Mouse (Mus musculus): ENCODE results near the gene Cib4. TPM values are rescaled to one million over a fixed set of nuclear protein-coding genes. Genes with fewer than 3 reads are reported as not detected.

Gene Cib4
- total RNA-seq, 2 experiments from 2014 or later = not detected

DNA sequence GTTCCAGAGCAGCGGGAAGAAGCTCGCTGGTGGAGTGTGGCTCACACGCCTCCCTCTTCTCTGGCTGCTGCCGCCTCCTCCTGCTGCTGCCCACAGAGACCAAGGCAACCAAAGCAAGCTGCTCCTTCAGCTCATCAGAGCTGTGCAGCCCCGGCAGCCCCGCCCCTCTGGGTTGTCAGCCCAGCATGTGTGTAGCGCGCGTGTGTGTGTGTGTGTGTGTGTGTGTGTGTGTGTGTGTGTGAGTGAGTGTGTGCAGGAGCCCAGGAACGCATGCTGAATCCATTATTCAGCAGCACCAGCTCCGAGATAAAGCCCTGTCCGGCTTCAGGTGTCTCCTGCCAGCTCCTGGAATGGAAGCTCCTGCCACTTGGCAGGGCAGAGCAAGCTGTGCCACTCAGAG is 83.8 kb downstream of the Cib4 start, which contains the start of gene Otof:
Gene Otof (minus strand): TSS at position 112 of the 400 bp plus-strand sequence.
- intact Hi-C loops (cut with DNase I) = no loop called here
- DNase-seq = peak; percentile 40 to 43

GRCm38 (mm10) chr5:30460155-30460554 is 85.5 kb downstream of the Cib4 start:
- intact Hi-C loops (cut with DNase I) = no loop called here
- DNase-seq = no peak

DNA sequence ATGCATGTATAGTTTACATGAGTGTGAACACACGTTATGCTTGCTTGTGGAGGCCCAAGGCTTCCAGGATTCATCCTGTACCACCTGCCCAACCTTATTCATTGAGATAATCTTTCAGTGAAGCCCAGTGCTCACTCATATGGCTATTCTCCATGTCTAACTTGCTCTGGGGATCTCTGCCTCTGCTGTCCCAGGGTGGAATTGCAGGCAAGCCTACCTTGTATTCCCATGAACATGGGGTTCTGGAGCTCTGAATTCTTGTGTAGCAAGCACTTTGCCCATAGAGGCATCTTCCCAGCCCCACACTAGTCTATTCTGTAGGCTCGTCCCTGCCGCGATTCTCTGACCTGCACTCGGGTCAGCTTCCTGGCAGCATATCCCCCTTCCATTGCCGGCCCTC is 89.6 kb downstream of the Cib4 start:
- intact Hi-C loops (cut with DNase I) = no loop called here
- no peak for DNase-seq

DNA sequence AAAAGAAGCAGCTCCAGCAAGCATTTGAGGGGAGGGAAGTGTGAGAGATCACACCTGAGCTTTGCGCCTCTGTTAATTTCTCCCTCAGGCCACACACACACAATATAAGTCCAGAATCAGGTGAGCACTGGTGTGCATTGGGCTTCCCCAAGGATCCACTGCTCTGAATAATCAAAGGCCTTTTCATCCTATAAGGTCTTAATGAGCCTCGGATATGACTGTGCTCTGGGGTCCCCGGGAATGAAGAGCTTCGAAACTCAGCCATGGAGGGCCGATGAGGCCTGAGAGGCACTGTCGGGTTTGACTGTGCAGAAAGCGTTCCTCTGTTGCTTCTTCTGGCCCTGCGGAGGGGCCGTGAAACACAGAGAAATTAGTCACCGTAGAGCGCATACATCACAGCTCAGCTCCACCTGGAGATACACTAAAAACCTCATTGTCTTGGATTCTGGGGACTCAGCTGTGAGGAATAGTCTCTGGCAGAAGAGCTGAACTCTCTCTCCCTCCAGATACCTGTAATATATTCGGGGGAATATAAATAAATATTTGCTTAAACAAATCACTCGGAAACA is 101.2 kb downstream of the Cib4 start:
- DNase-seq = no peak
- intact Hi-C loops (cut with DNase I) = loop anchor here (5.0 kb wide), 1 partner anchor 33 kb away; no protein-coding TSS in a partner anchor

DNA sequence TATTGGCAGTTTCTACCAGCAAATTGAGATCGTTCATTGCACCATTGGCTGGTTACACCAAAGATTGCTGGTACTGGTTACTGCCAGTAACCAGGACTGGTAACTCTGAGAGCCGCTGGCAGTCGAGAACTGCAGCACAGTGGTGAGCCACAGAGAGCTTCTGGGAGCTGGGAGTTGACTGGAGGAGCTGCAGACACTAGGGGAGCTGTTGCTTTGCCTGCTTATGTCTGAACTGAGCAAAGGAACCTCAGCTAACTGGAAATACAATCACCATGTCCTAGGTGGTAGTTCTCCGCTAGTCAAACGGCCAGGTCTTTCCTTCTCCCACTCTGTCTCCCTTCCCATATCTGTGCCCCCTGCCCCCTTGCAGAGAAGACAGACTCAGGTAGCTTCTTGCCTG is 103.4 kb downstream of the Cib4 start:
- DNase-seq = no peak
- intact Hi-C loops (cut with DNase I) = loop anchor here (5.0 kb wide), 1 partner anchor 35 kb away; no protein-coding TSS in a partner anchor

DNA sequence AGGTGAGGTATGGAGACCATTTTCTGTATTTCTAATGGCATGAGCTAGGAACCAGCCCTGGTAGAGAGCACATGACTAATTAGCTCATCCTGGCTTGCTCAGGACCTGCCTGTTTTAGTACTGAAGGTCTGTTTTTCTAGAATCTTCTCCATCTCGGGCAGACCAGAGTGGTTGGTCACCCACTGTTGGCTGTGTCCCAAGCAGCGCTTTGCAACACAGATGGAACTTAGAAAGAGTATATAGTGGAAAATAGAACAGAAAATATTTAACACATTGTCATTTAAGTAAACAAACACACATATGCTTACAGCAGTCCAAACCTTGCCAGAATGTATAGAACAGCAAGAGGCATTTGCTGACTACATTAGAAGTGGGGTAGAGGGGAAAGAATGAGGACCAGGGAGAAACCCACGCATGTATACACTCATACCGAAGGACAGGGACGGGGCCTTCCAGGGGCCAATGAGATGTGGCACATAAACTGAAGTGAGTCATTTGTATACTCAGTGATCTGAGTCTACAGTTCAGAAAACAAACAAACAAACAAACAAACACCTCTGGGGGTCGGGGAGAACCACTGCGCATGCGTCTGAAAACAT is 105.2 kb downstream of the Cib4 start:
- DNase-seq = no peak

DNA sequence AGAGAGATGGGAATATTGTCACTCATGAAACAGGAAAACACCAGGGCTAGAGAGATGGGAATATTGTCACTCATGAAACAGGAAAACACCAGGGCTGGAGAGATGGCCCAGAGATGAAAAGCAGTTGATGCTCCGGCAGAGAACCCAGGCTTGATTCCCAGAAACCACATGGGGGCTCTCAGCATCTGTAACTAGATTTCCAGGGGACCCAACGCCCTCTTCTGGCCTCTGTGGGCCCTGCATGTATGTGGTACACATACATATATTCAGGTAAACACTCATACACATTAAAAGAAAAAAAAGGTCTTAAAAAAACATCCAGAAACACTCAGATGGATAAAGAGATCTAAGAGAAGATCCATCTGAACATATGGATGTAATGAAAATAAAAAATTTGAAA is 106.7 kb downstream of the Cib4 start:
- intact Hi-C loops (cut with DNase I) = no loop called here
- no peak for DNase-seq

More for the DNA sequence above, 105.2 kb downstream of the Cib4 start:
- intact Hi-C loops (cut with DNase I) = loop anchor here (5.0 kb wide), 1 partner anchor 37 kb away; no protein-coding TSS in a partner anchor

Other genes with a start within 250 kb of the Cib4 start
- gene Otof, start 83.9 kb downstream of the Cib4 start, total RNA-seq (2021) = not detected
- not detected for gene 1700001C02Rik, start 79.8 kb downstream of the Cib4 start, total RNA-seq (2021)
- 100 to 1,000 TPM; 181 to 186 TPM for gene Kcnk3, start 42.3 kb upstream of the Cib4 start, total RNA-seq (2021)
- 10 to 100 TPM; 37.4 to 39.9 TPM for gene Slc35f6, start 102.1 kb upstream of the Cib4 start, total RNA-seq (2021)
- 10 to 100 TPM; 56.0 to 67.6 TPM for gene Cenpa, start 120.9 kb upstream of the Cib4 start, total RNA-seq (2021)
- under 1 TPM; 0.46 to 0.79 TPM for gene Dpysl5, start 165.7 kb upstream of the Cib4 start, total RNA-seq (2021)

All from heart, postnatal 14 days (tissue).